Mouse (Mus musculus) ZHBTc4 (cell line): ENCODE data around the gene Slpi.
A peak's percentile ranks its signal among the peaks of the same experiment; 100 is the strongest.
"Not testable (repeated sequence)": the region's sequence is repeated elsewhere in the genome, so short reads cannot be mapped to it uniquely, and the experiment has no call there.

Source experiments
- DNase-seq: peaks from one replicate; pipeline ENCODE4 v3.0.0-alpha.2; 2011; ENCODE audit warnings: low read depth, low spot score

Slpi gene

DNA sequence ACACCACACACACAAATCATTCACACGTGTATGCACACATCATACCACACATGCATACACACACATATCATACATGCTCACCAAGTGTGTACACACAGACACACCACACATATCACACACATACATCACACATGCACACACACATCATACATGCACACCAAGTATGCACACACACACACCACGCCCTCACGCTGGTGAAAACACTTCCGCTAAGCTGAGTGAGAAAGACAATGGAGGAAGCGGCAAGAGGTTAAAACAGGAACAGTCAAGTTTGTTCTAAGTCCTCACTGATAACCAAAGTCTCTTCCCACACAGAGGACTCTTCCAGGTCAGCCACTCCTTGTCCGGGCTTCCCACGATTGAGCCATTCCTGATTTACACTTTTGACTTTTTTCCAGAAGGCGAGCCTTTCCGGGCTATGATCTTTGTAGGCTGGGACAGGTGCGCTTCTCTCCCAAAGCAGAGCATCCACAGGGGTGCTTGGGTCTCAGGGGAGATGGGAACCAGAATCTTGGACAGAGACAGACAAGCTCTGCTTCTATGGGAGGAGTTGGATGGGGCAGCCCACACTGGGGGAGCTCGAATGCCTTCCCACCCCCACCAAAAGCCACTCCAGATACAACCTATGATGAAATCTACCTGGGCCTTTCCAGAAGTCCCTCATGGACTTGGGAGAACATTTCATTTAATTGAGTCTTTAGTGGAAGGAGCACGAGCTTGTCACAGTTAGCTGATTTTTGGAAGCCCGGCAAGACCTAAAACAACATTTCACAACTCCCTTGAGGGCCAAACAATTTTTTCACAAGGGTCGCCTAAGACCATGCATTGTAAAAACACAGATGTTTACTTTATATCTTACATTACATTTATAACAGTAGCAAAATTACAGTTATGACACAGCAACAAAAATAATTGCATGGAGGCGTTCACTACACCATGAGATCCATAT lies 11.1 kb downstream of the Slpi start:
- DNase-seq: peak; percentile 16

- no peak for DNase-seq
These were observed 15.7 kb downstream of the Slpi start for GRCm38 (mm10) chr2:164373187-164373586.

GRCm38 (mm10) chr2:164372408-164373053 lies 16.4 kb downstream of the Slpi start:
- no peak for DNase-seq

DNA sequence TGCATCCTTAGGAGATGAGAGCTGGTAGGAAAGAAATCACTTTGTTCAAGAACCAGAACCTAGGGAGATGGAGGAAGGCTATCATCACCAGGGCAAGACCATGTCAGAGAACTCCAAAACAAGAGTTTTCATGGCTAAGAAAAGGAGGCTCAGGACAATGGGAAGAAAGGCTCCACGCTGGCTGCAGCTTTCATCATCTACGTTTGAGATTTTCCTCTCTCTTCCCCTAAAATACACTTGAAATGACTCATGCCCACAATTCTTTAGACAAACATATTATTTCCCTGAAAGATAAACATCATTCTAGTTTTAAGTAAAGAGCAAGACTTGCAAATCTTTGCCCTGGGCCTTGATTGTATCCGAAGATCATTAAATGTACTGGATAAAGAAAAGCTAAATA lies 17.5 kb downstream of the Slpi start:
- no peak for DNase-seq

GRCm38 (mm10) chr2:164368620-164369105 lies 20.2 kb downstream of the Slpi start:
- no peak for DNase-seq

GRCm38 (mm10) chr2:164366947-164367346 lies 21.9 kb downstream of the Slpi start:
- DNase-seq: no peak

GRCm38 (mm10) chr2:164360974-164361657 lies 27.8 kb downstream of the Slpi start:
- DNase-seq: no peak

- DNase-seq: no peak
These were observed 29.2 kb downstream of the Slpi start for GRCm38 (mm10) chr2:164359668-164360067.

- DNase-seq: no peak
These were observed 29.9 kb downstream of the Slpi start for GRCm38 (mm10) chr2:164359031-164359430.

DNA sequence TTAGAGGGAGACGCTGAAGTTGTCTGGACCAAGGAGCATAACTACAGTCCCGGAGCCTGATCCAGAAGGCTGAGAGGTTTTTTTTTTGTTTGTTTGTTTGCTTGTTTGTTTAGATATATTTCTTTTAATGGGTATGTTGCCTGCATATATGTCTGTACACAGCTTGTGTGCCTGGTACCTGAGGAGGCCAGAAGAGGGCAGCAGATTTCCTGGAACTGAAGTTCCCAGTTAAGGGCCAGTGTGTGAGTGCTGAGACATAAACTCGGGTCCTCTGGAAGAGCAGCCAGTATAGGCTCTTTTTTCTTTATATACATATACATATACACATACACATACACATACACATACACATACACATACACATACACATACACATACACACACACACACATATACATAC lies 30.5 kb downstream of the Slpi start:
- DNase-seq: no peak

- no peak for DNase-seq
These were observed 32.5 kb downstream of the Slpi start for GRCm38 (mm10) chr2:164356177-164356967.

DNA sequence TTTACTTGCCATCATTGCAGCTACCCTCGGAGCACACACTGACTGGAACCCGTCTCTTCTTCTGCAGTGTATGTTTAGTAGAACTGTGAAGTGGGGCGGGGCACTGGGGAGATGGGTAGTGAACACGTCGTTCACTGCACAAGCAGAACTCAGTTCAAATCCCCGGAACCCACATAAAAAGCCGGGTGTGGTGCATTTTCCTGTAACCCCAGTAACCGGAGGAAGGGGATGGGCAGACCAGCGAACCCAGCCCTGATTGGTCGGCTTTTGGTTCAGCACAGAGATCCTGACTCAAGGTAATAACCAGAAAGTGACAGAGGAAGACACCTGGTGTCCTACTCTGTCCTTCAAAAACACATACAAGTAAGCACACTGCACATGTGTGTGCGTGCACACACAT lies 35.5 kb downstream of the Slpi start:
- DNase-seq: no peak

DNA sequence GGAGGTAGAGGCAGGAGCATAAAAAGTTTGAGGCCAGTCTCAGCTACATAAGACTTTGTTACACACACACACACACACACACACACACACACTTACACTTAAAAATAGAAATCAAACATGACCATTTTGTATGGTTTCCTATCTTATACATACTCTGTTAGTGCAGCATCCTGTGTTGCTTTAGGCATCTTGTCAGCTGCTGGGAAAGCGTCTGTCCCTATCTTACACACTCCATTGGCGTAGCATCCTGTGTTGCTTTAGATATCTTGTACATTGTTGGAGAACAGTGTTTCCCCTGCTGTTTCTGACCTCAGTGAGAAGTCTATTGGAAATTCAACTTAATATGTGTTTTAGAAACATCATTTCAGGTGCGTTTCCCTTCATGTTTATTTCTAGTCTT lies 36.2 kb downstream of the Slpi start:
- no peak for DNase-seq

DNA sequence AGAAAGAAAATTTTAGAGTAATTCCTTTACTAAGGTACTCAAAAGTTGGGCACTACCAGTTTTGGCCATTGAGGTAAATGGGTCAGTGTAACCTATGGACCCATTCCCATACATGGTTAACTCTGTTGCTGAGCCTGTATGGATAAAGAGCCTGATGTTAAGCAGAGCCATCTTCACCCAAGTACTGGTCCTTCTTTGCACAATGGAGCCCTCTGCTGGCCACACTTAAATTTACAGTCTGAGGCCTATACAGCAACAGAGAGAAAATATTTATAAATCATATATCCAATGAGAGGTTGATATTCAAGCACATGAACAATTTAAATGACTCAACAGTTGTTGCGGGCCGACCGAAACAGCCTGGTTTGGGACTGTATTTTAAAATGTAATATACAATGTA lies 39.9 kb downstream of the Slpi start:
- DNase-seq: peak; percentile 66

DNA sequence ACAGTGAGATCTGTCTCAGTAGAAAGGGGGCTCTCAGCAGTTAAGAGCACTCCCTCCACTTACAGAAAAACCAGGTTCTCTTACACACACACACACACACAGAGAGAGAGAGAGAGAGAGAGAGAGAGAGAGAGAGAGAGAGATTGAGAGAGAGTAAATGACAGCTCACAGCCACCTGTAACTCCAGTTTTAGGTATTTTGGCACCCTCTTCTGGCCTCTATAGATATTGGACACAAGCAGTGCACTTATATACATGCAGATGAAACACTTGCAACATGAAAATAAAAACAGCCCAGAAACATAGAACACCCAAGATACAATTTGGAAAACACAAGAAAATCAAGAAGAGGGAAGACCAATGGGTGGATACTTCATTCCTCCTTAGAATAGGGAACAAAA lies 41.2 kb downstream of the Slpi start:
- DNase-seq: not testable (repeated sequence)

- DNase-seq: not testable (repeated sequence)
These were observed 45.2 kb downstream of the Slpi start for GRCm38 (mm10) chr2:164343732-164344131.

DNA sequence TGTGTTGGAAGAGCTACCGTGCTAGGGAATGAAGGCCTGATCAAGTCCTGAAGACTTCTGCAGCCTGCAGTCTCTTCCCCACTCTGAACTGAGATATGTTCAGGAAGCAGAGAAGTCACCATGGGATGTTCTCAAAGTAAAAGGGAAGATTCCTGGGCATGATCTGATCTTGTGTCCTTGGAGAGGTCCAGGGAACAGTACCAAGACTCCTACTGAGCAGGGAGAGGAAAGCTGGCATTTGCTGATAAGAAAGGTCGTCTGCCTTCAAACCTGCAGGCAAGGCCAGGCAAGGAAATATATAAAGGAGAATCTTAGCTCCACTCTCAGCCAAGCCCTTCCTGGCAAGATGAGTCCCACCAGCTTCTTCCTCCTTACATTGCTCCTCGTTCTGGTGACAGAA lies 56.5 kb downstream of the Slpi start, which contains the start of gene Svs5:
TSS of gene Svs5 (plus strand) at position 301 of the 400 bp plus-strand sequence.
- not testable (repeated sequence) for DNase-seq

DNA sequence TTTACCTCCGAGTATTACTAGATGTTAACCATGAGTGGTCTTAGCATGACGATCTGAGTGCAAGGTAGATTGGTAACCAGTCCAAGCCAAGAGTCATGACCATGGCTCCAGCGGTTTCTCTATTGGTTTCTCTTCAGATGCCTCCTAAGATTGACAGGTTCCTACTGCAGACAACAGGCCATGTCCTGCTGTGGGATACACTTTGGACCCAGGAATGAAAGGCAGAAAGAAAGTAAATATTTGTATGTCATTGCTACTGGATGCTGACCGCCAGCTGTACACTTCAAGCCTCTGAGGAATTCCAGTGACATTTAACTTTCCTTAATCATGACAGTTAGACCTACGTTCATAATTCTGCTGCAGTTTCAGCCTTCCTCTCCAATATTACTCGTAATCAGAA lies 67.9 kb downstream of the Slpi start:
- no peak for DNase-seq

- DNase-seq: not testable (repeated sequence)
These were observed 72.4 kb downstream of the Slpi start, which contains the start of gene Svs6 for GRCm38 (mm10) chr2:164316451-164316850. Gene Svs6, plus strand, starts transcription at chr2:164316751.

- not testable (repeated sequence) for DNase-seq
These were observed 73.4 kb downstream of the Slpi start for GRCm38 (mm10) chr2:164315460-164315859.

GRCm38 (mm10) chr2:164312599-164312998 lies 76.3 kb downstream of the Slpi start:
- DNase-seq: no peak
